Mouse (Mus musculus): Measurements from ENCODE around the gene Snx11. TPM values are rescaled to one million over a fixed set of nuclear protein-coding genes. Genes with fewer than 3 reads are reported as not detected.
A peak's percentile ranks its signal among the peaks of the same experiment; 100 is the strongest.

Snx11 gene
- total and polyA plus RNA-seq, 2 experiments from 2014 or later = 38.9 to 61.9 TPM

GRCm38 (mm10) chr11:96772413-96772812 lies 4.9 kb downstream of the Snx11 start:
- Histone ChIP-seq H3K27me3 (ENCODE audit: insufficient read depth, low read length) (no peaks in the 10 kb centered on the region), H3K9ac (replicated peaks; ENCODE audit: low read length, poor library complexity, severe bottlenecking) (no peak overlapping the region), H3K4me1 (ENCODE audit: insufficient read depth, low read length) (no peaks in the 10 kb centered on the region), H3K9me3 (ENCODE audit: low read length) (no peaks in the 10 kb centered on the region), H3K4me2 (ENCODE audit: low read depth, low read length, poor library complexity, severe bottlenecking) (no peak overlapping the region), H3K27ac (ENCODE audit: low read depth, low read length) (no peak overlapping the region), H3K4me3 (ENCODE audit: low read depth, low read length) (no peak overlapping the region), H3K36me3 (ENCODE audit: insufficient read depth, low read length) (peaks cover 52% of the 10 kb centered on the region)
- no peak for TF ChIP-seq CTCF (IDR thresholded peaks at IDR 0.05)
- DNase-seq (ENCODE audit: low spot score) (no peak), ATAC-seq (ENCODE audit: low FRiP score) (no peak)
- WGBS = 94% methylated on average over 9 of the region's 9 CpGs

- no peak overlapping the region for H3K4me2 ChIP-seq (ENCODE audit: low read depth, low read length, poor library complexity, severe bottlenecking)
Measured at GRCm38 (mm10) chr11:96771274-96771975, 5.9 kb downstream of the Snx11 start.

GRCm38 (mm10) chr11:96768240-96768639 lies 9.1 kb downstream of the Snx11 start:
- Histone ChIP-seq H3K4me2 (ENCODE audit: low read depth, low read length, poor library complexity, severe bottlenecking) (no peak overlapping the region), H3K9ac (replicated peaks; ENCODE audit: low read length, poor library complexity, severe bottlenecking) (no peak overlapping the region)

More at GRCm38 (mm10) chr11:96771274-96771975, 5.9 kb downstream of the Snx11 start:
- WGBS = 97% methylated on average over 9 of the region's 9 CpGs
- H3K27ac ChIP-seq (ENCODE audit: low read depth, low read length) = no peak overlapping the region
- H3K36me3 ChIP-seq (ENCODE audit: insufficient read depth, low read length) = peaks cover 52% of the 10 kb centered on the region
- H3K4me1 ChIP-seq (ENCODE audit: insufficient read depth, low read length) = no peaks in the 10 kb centered on the region
- no peak overlapping the region for H3K9ac ChIP-seq (replicated peaks; ENCODE audit: low read length, poor library complexity, severe bottlenecking)
- no peaks in the 10 kb centered on the region for H3K9me3 ChIP-seq (ENCODE audit: low read length)
- no peak for TF ChIP-seq CTCF (IDR thresholded peaks at IDR 0.05)
- H3K4me3 ChIP-seq (ENCODE audit: low read depth, low read length) = no peak overlapping the region
- ATAC-seq (ENCODE audit: low FRiP score) (no peak), DNase-seq (ENCODE audit: low spot score) (no peak)
- H3K27me3 ChIP-seq (ENCODE audit: insufficient read depth, low read length) = no peaks in the 10 kb centered on the region

DNA sequence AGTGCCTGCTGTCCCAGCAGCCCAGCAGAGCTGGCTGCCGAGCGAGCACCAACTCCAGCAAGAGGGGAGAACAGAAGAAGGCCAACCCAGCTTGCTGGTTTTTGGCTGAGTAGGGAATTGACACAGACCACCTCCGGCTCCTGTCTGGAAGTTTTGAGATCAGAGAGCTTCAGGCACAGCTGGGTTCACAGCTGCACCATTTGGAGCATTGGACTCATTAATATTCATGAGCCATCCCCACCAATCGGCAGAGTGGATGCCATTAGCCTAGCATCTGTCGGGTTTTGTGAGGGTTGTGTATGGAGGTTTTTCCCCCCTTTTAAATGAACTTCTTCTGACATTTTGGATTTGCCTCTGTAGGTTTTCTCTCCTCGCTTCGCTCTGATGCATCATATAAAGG lies 10.3 kb downstream of the Snx11 start:
- H3K4me2 ChIP-seq (ENCODE audit: low read depth, low read length, poor library complexity, severe bottlenecking) = no peak overlapping the region
- no peak for TF ChIP-seq CTCF (IDR thresholded peaks at IDR 0.05)

More at GRCm38 (mm10) chr11:96768240-96768639, 9.1 kb downstream of the Snx11 start:
- Histone ChIP-seq H3K4me3 (ENCODE audit: low read depth, low read length) (no peak overlapping the region), H3K9me3 (ENCODE audit: low read length) (no peaks in the 10 kb centered on the region), H3K4me1 (ENCODE audit: insufficient read depth, low read length) (peaks cover 3% of the 10 kb centered on the region; the same call in 1 of the 2 replicates), H3K36me3 (ENCODE audit: insufficient read depth, low read length) (peaks cover 52% of the 10 kb centered on the region), H3K27ac (ENCODE audit: low read depth, low read length) (no peak overlapping the region; the same call in 1 of the 2 replicates), H3K27me3 (ENCODE audit: insufficient read depth, low read length) (no peaks in the 10 kb centered on the region)
- ATAC-seq (ENCODE audit: low FRiP score) (no peak), DNase-seq (ENCODE audit: low spot score) (no peak)
- WGBS = 64% methylated on average over 9 of the region's 9 CpGs
- no peak for TF ChIP-seq CTCF (IDR thresholded peaks at IDR 0.05)

GRCm38 (mm10) chr11:96766555-96766954 lies 10.8 kb downstream of the Snx11 start:
- no peaks in the 10 kb centered on the region for H3K9me3 ChIP-seq (ENCODE audit: low read length)
- H3K27me3 ChIP-seq (ENCODE audit: insufficient read depth, low read length) = no peaks in the 10 kb centered on the region
- H3K4me3 ChIP-seq (ENCODE audit: low read depth, low read length) = no peak overlapping the region
- DNase-seq (ENCODE audit: low spot score) = no peak
- H3K4me2 ChIP-seq (ENCODE audit: low read depth, low read length, poor library complexity, severe bottlenecking) = no peak overlapping the region
- peak overlapping the region; percentile 8; the same call in 1 of the 2 replicates for H3K27ac ChIP-seq (ENCODE audit: low read depth, low read length)
- TF ChIP-seq CTCF (IDR thresholded peaks at IDR 0.05) = no peak
- no peak for ATAC-seq (ENCODE audit: low FRiP score)
- peaks cover 3% of the 10 kb centered on the region; the same call in 1 of the 2 replicates for H3K4me1 ChIP-seq (ENCODE audit: insufficient read depth, low read length)
- no peak overlapping the region for H3K9ac ChIP-seq (replicated peaks; ENCODE audit: low read length, poor library complexity, severe bottlenecking)
- peaks cover 35% of the 10 kb centered on the region for H3K36me3 ChIP-seq (ENCODE audit: insufficient read depth, low read length)
- 59% methylated on average over 12 of the region's 12 CpGs for WGBS

More for the DNA sequence above, 10.3 kb downstream of the Snx11 start:
- peaks cover 3% of the 10 kb centered on the region; the same call in 1 of the 2 replicates for H3K4me1 ChIP-seq (ENCODE audit: insufficient read depth, low read length)
- 0 out of 2 replicates have a peak overlapping the region, but pooled peaks have one; percentile 8 for H3K27ac ChIP-seq (ENCODE audit: low read depth, low read length)
- peaks cover 40% of the 10 kb centered on the region for H3K36me3 ChIP-seq (ENCODE audit: insufficient read depth, low read length)
- no peaks in the 10 kb centered on the region for H3K9me3 ChIP-seq (ENCODE audit: low read length)
- 19% methylated on average over 7 of the region's 7 CpGs for WGBS
- H3K27me3 ChIP-seq (ENCODE audit: insufficient read depth, low read length) = no peaks in the 10 kb centered on the region
- H3K4me3 ChIP-seq (ENCODE audit: low read depth, low read length) = no peak overlapping the region
- no peak overlapping the region for H3K9ac ChIP-seq (replicated peaks; ENCODE audit: low read length, poor library complexity, severe bottlenecking)
- DNase-seq (ENCODE audit: low spot score) (peak; percentile 79), ATAC-seq (ENCODE audit: low FRiP score) (peak; percentile 52; the same call in 1 of the 2 replicates)

DNA sequence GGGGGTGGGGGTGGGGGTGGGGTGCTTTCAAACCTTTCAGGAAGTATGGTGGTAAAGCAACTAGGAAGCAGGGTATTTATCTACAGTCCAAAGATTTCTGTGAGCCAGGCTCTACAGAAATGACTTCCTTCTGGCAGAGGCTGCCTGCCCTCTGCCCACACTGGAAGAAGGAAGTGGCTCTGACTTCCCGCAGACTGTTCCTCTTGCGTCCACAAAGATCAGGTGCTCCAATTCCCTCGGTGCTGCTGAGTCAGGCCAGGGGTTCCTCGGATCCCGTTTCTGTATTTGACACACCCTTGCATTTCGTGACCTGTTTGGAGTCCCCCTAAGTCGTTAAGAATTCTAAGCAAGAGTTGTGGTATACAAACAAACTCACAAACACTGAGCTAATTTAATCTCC lies 11.7 kb downstream of the Snx11 start:
- TF ChIP-seq CTCF (IDR thresholded peaks at IDR 0.05) = no peak
- H3K27me3 ChIP-seq (ENCODE audit: insufficient read depth, low read length) = no peaks in the 10 kb centered on the region
- 81% methylated on average over 7 of the region's 7 CpGs for WGBS
- H3K4me1 ChIP-seq (ENCODE audit: insufficient read depth, low read length) = peaks cover 3% of the 10 kb centered on the region; the same call in 1 of the 2 replicates
- no peak overlapping the region for H3K4me3 ChIP-seq (ENCODE audit: low read depth, low read length)
- peaks cover 26% of the 10 kb centered on the region for H3K36me3 ChIP-seq (ENCODE audit: insufficient read depth, low read length)
- DNase-seq (ENCODE audit: low spot score) (no peak), ATAC-seq (ENCODE audit: low FRiP score) (no peak)
- no peak overlapping the region for H3K27ac ChIP-seq (ENCODE audit: low read depth, low read length)
- no peaks in the 10 kb centered on the region for H3K9me3 ChIP-seq (ENCODE audit: low read length)
- H3K4me2 ChIP-seq (ENCODE audit: low read depth, low read length, poor library complexity, severe bottlenecking) = no peak overlapping the region
- no peak overlapping the region for H3K9ac ChIP-seq (replicated peaks; ENCODE audit: low read length, poor library complexity, severe bottlenecking)
